Mouse (Mus musculus): ENCODE measurements at regions not wholly inside any gene's neighbourhood (a gene's known extent, or its start where the extent isn't known, plus 50 kb on each side); places are given as distances from the start of the nearest gene placed in this dataset.
"Not testable (repeated sequence)": the region's sequence is repeated elsewhere in the genome, so short reads cannot be mapped to it uniquely, and the experiment has no call there.

GRCm38 (mm10) chr17:4874459-4874858 lies 119.7 kb upstream of the Arid1b start:
- no peak for DNase-seq (ENCODE audit: low spot score in 2 of 2)

DNA sequence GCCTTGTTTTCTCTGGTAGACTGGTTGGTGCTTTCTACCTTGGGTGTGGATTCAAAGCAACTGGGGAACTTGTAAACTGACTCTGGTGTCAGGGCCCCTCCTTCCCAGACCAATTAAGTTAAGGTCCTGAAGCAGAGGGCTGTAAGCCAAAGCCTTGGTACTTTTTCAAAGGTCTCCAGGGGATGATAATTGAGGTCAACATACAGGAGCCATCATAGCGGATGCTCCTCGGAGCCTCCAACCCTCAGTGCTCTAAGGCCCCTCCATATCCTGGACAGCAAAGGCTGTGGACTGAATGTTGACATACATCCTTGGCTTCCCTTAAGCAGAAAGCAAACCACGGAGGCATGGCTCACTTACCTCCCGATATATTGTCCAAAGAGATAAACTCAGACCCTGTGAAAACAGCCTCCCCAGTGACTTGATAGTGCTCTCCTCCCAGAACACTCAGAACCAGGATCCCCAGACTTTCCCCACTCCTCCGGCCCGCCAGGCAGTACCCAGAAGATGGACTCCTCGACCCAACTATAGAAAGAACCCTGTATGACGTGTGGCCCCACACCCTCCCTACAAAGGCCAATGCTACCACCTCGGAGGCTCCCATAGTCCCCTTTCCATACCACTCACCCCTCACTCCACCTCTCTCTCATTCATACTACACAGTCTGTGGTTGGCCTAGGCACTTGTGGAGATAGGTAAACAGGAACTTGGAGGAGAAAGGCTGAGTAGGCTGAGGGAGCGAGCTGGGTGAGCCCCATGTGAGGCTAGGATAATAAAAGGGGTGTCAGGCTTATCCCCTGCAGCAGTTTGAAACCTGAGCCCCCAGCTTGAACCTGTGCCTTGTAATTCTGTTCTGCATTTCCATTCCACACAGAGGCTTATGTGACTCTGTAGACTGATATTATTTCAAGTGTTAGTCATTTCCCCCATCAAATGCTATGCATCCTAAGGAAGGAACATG lies 118.8 kb upstream of the Arid1b start:
- DNase-seq (ENCODE audit: low spot score in 2 of 2): no peak

DNA sequence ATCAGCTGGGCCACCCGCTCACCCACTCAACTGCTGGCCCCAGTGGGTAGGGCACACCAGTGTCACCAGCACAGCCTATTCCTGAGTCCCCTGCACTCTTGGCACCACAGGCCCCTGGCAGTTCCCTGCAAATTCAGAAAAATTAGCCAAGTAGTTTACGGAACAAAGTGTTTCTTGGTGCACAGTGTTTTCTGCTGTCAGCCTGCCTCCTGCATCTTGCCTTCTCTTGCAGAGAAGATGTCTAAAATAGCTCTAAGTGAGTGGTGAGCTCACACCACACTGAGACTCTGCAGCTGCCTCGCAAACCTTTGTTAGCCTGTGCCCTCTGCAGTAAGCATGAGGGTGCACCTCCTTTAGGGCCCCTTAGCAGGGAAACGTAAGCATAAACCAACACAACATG lies 117.7 kb upstream of the Arid1b start:
- DNase-seq (ENCODE audit: low spot score in 2 of 2): peak in 1 of 2 experiments; percentile 17

- DNase-seq (ENCODE audit: low spot score in 2 of 2): no peak
These were observed 112.7 kb upstream of the Arid1b start for GRCm38 (mm10) chr17:4881473-4881872.

DNA sequence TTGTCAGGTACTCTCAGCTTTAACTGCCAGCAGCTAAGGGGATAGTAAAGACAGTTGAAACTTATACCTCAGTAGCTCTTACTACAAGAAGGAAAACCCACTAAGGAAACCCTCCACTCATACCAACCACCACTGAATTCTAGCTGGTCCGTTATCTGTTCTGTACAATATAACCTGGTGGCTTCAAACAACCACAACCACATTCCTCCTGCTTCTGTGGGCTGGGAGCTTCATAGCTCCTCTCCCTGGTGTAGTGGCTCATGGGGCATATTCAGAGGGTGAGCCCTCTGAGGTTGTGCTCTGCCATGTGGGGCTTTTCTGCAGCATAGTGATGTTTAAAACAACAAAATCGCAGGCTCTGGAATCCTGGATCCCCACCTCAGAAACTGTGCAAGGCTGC lies 110.0 kb upstream of the Arid1b start:
- DNase-seq (ENCODE audit: low spot score in 2 of 2): no peak

DNA sequence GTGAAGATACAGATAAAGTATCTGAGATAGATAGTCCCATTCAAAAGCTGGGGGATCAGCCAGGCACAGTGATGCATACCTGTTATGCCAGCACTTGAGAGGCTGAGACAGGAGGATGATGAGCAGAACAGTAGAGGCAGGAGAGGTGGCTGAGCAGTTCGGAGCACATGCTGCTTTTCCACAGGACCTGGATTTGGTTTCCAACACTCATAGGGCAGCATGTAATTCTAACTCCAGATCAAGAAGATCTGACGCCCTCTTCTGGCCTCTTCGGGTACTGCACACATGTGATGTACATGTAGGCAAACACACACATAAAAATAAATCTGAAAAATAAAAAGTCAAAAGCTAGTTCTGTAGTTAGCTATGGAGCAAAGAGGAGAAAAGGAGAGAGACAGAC lies 109.4 kb upstream of the Arid1b start:
- no peak for DNase-seq (ENCODE audit: low spot score in 2 of 2)

DNA sequence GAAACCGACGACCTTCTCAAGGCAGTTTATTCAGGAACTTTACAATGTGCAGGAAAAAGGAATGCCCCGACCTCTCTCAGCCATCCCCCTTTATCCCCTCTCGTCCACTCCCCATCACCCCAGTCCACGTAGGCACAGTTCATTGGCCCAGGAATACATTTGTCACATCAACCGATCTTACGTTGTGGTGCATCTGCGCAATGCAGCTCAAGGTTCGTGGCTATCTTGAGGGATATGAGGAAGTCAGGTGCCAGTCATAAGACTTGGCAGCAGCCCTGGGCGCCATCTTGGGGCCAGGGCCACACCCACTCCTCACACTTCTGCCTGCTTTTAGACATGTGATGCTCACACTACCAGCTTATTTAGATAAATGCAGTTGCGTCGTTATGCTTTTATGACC lies 106.8 kb upstream of the Arid1b start:
- DNase-seq (ENCODE audit: low spot score in 2 of 2): not testable (repeated sequence)

GRCm38 (mm10) chr17:4889577-4889976 lies 104.6 kb upstream of the Arid1b start:
- no peak for DNase-seq (ENCODE audit: low spot score in 2 of 2)

DNA sequence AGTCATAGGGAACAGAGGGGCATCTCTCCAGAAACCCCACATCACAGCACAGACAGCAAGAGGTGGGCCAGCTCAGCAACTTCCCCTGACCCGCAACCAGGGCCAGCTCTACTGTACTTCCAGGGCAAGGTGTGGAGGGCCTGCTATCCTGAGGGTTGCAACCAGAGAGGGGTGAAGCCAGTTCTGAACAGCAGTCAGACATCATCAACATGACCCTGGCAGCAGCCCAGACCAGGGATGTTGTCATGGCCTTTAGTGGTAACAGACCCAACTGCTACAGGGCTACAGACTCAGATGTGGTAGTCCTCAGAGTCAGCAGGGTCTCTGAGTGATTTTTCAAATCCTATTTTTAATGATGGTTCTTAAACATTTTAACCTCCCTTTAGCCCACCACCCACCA lies 104.0 kb upstream of the Arid1b start:
- DNase-seq (ENCODE audit: low spot score in 2 of 2): no peak

DNA sequence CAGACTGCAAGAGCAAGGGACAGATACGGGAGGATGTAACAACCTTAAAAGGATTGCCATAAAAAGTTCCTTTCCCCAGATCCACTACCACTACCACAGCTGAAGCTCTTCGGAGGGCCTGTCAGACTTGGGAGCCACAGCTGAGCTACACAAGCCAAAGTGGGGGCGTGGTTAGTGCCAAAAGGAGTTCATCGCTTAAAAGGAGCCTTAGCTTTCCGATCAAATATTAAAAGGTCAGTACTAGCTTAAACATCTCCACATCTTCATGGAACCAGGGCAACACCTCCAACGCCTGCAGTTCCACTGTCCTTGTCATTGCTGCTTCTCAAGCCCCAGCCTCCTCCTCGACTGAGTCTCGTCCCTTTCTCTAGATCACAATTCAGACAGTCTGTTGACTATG lies 102.6 kb upstream of the Arid1b start:
- no peak for DNase-seq (ENCODE audit: low spot score in 2 of 2)

DNA sequence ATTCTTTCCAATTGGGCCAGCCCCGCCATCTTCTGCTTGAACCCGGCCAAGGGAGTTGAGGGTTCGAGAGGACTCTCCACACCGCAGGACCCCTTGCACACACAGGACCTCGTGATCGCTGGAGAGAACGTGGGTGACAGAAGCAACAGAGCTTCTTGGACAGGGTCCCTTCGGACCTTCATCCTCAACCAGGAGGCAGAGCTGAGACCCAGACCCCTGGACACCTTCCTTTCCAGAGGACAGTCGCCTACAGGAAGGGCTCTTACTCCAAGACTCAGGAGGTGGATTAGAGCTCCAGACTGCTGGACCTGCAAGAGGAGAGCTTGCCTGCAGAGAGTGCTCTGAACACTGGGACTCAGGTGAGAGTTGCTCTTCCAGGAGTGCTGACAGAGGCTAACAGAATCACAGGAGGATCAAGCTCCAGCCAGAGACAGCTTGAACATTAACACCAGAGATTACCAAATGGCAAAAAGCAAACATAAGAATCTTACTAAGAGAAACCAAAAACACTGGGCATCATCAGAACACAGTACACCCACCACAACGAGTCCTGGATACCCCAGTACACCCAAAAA lies 99.3 kb upstream of the Arid1b start:
- DNase-seq (ENCODE audit: low spot score in 2 of 2): not testable (repeated sequence)

GRCm38 (mm10) chr17:4903129-4903528 lies 91.0 kb upstream of the Arid1b start:
- no peak for DNase-seq (ENCODE audit: low spot score in 2 of 2)

DNA sequence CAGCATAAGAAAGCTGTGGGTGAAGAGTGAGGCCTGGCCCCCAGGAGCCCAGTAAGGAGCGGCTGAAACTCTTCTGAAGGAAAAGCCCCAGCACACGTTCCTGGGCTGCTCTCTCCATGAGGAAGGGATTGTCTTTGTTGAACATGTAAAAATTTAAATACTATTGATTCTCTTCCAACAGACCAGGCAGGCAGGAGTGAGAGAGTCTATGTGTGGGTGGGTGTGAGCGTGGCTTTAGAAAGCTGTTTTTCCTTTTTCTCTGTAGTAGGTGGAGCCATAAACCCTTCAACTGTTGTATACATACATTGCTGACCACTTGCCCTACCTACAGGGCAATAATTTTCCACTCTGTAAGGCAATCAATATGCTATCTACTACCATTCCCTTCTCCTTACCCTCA lies 87.6 kb upstream of the Arid1b start:
- DNase-seq (ENCODE audit: low spot score in 2 of 2): peak; percentile 26 to 50

DNA sequence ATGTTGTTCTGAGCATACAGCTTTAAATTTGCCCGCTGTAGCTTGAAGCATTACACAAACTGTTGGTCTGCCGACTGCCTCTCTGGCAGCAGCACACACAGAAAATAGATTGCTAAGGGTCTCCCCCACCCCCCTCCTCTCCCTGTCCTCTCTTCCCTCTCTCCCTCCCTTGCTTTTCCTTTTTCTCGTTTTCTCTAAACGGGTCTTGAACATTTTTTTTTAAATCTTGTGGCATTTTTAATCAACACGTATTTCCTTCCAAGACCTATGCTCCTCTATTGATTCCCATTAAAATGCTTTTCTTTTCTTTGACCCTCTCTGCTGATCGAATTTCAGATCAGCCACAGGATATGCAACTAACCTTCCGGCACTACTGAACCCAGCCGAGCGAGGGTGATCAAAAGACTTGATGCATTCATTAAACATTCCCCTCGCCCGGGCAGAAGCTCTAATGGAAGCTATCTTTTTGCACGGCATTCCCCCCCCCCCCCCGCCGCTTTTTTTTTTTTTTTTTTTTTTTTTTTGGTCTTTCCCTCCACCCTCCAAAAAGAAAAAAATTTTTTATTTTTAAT lies 86.9 kb upstream of the Arid1b start:
- peak; percentile 74 to 80 for DNase-seq (ENCODE audit: low spot score in 2 of 2)

GRCm38 (mm10) chr17:4907841-4908571 lies 86.1 kb upstream of the Arid1b start:
- peak; percentile 94 for DNase-seq (ENCODE audit: low spot score in 2 of 2)

- peak in 1 of 2 experiments; percentile 59 for DNase-seq (ENCODE audit: low spot score in 2 of 2)
These were observed 85.6 kb upstream of the Arid1b start for GRCm38 (mm10) chr17:4908572-4908965.

GRCm38 (mm10) chr17:4910182-4910581 lies 84.0 kb upstream of the Arid1b start:
- DNase-seq (ENCODE audit: low spot score in 2 of 2): no peak

DNA sequence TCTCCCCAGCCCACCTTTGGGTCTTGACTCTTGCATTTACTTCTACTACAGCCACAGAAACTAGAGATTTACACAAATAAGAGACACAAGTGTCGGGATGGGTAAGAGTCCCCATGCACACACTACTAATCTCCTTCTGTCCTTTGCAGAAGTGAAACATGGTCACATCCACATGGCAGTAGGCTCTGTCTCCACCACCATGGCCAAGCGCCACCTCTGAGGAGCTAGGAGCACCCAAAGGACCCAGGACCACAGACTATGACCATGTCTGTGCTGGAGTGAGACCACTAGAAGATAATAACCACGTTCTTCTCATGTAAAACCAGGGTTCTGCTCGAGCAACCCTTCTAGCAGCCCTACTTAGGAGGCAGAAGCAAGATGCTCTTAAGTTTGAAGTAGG lies 81.1 kb upstream of the Arid1b start:
- no peak for DNase-seq (ENCODE audit: low spot score in 2 of 2)

- no peak for DNase-seq (ENCODE audit: low spot score in 2 of 2)
These were observed 74.2 kb upstream of the Arid1b start for GRCm38 (mm10) chr17:4919866-4920495.

DNA sequence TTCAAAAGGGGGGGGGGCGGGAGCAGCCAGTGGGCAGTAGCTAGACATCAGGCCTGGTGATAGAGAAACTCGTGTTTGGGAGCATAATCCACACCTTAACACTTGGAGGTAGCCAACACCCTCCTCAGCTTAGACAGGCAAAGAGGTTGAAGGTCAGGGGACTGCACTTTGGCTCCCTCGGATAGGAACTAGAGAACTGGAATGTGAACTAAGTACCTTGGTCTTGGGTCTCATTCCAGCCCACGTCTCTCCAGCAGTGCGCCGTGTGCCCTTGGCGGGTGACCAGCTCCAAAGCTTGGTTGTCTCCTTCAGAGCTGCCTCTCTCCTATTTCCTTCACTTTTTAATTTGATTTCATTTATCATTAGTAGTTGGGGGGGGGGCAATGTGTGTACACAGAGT lies 73.0 kb upstream of the Arid1b start:
- DNase-seq (ENCODE audit: low spot score in 2 of 2): no peak

DNA sequence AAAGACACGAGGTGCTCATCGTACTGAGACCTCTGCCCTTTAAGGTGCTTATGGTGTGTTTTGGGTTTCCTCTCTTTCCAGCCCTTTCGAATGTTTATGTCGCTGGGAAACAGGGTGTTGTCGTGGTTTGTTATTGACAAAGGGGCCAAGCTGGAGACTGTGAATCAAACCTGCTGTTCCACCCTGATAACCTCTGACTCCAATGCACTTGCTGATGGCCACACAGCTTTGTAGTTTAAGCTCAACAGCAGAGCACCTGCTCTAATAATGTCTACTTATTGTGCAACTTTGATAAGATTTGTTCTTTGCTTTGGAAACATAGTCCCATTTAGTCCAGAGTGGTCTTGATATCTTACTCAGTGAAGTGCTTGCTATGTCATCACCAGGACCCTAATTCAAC lies 65.5 kb upstream of the Arid1b start:
- DNase-seq (ENCODE audit: low spot score in 2 of 2): no peak

GRCm38 (mm10) chr17:4935268-4935667 lies 58.9 kb upstream of the Arid1b start:
- no peak for DNase-seq (ENCODE audit: low spot score in 2 of 2)

Data from right cerebral cortex, postnatal 10 days (tissue).